Mouse (Mus musculus): ENCODE measurements around the gene Higd1a. TPM values are rescaled to one million over a fixed set of nuclear protein-coding genes. Genes with fewer than 3 reads are reported as not detected.
A peak's percentile ranks its signal among the peaks of the same experiment; 100 is the strongest.

The Higd1a gene
- polyA plus RNA-seq (2012; rRNA removed), result 3.4 and 4.1 TPM in 2 replicates

GRCm38 (mm10) chr9:121858153-121858488 is at the start of gene Higd1a:
Gene Higd1a, minus strand, starts transcription at chr9:121858362.
- Histone ChIP-seq H3K27ac (ENCODE audit: insufficient read depth, low read length) (peak within 1 kb of the TSS; percentile 99), H3K36me3 (ENCODE audit: control insufficient read depth, insufficient read depth, low read length) (no peaks in the 10 kb centered on the region), H3K27me3 (ENCODE audit: control insufficient read depth, insufficient read depth, low read length) (no peaks in the 10 kb centered on the region), H3K4me1 (ENCODE audit: control insufficient read depth, insufficient read depth, insufficient read length) (peaks cover 3% of the 10 kb centered on the region; the same call in 1 of the 2 replicates), H3K4me3 (ENCODE audit: extremely low read depth, insufficient read depth, insufficient read length) (peak within 1 kb of the TSS; percentile 85)
- no peak for DNase-seq (ENCODE audit: low read depth in 1 of 2, low spot score in 2 of 2)
- TF ChIP-seq POLR2A (IDR thresholded peaks at IDR 0.05; ENCODE audit: low read depth, low read length), result no peak
- TF ChIP-seq CTCF (IDR thresholded peaks at IDR 0.05; ENCODE audit: extremely low read depth, insufficient read depth, insufficient read length, insufficient replicate concordance), result no peak
- WGBS, result 2% methylated on average over 6 of the region's 6 CpGs

- H3K36me3 ChIP-seq (ENCODE audit: control insufficient read depth, insufficient read depth, low read length), result no peaks in the 10 kb centered on the region
- H3K4me3 ChIP-seq (ENCODE audit: extremely low read depth, insufficient read depth, insufficient read length), result no peak overlapping the region
- no peak for DNase-seq (ENCODE audit: low read depth in 1 of 2, low spot score in 2 of 2)
- WGBS, result 83% methylated on average over 10 of the region's 10 CpGs
- H3K27ac ChIP-seq (ENCODE audit: insufficient read depth, low read length), result no peak overlapping the region
- H3K27me3 ChIP-seq (ENCODE audit: control insufficient read depth, insufficient read depth, low read length), result no peaks in the 10 kb centered on the region
- TF ChIP-seq POLR2A (IDR thresholded peaks at IDR 0.05; ENCODE audit: low read depth, low read length) (no peak), CTCF (IDR thresholded peaks at IDR 0.05; ENCODE audit: extremely low read depth, insufficient read depth, insufficient read length, insufficient replicate concordance) (no peak)
- H3K4me1 ChIP-seq (ENCODE audit: control insufficient read depth, insufficient read depth, insufficient read length), result peaks cover 38% of the 10 kb centered on the region
Measured at GRCm38 (mm10) chr9:121907356-121908070, 49.4 kb upstream of the Higd1a start.

- H3K4me1 ChIP-seq (ENCODE audit: control insufficient read depth, insufficient read depth, insufficient read length), result peaks cover 41% of the 10 kb centered on the region
- no peak overlapping the region for H3K27ac ChIP-seq (ENCODE audit: insufficient read depth, low read length)
- TF ChIP-seq CTCF (IDR thresholded peaks at IDR 0.05; ENCODE audit: extremely low read depth, insufficient read depth, insufficient read length, insufficient replicate concordance) (no peak), POLR2A (IDR thresholded peaks at IDR 0.05; ENCODE audit: low read depth, low read length) (no peak)
- H3K36me3 ChIP-seq (ENCODE audit: control insufficient read depth, insufficient read depth, low read length), result no peaks in the 10 kb centered on the region
- H3K4me3 ChIP-seq (ENCODE audit: extremely low read depth, insufficient read depth, insufficient read length), result no peak overlapping the region
- DNase-seq (ENCODE audit: low read depth in 1 of 2, low spot score in 2 of 2), result no peak
- 80% methylated on average over 5 of the region's 5 CpGs for WGBS
- no peaks in the 10 kb centered on the region for H3K27me3 ChIP-seq (ENCODE audit: control insufficient read depth, insufficient read depth, low read length)
Measured at GRCm38 (mm10) chr9:121906456-121906855, 48.3 kb upstream of the Higd1a start.

- Histone ChIP-seq H3K36me3 (ENCODE audit: control insufficient read depth, insufficient read depth, low read length) (no peaks in the 10 kb centered on the region), H3K27me3 (ENCODE audit: control insufficient read depth, insufficient read depth, low read length) (no peaks in the 10 kb centered on the region), H3K4me3 (ENCODE audit: extremely low read depth, insufficient read depth, insufficient read length) (no peak overlapping the region), H3K4me1 (ENCODE audit: control insufficient read depth, insufficient read depth, insufficient read length) (peaks cover 44% of the 10 kb centered on the region), H3K27ac (ENCODE audit: insufficient read depth, low read length) (no peak overlapping the region)
- DNase-seq (ENCODE audit: low read depth in 1 of 2, low spot score in 2 of 2), result no peak
- no peak for TF ChIP-seq CTCF (IDR thresholded peaks at IDR 0.05; ENCODE audit: extremely low read depth, insufficient read depth, insufficient read length, insufficient replicate concordance)
- no peak for TF ChIP-seq POLR2A (IDR thresholded peaks at IDR 0.05; ENCODE audit: low read depth, low read length)
- 77% methylated on average over 4 of the region's 4 CpGs for WGBS
Measured at GRCm38 (mm10) chr9:121905556-121906185, 47.5 kb upstream of the Higd1a start.

GRCm38 (mm10) chr9:121904946-121905345 is 46.8 kb upstream of the Higd1a start:
- H3K27me3 ChIP-seq (ENCODE audit: control insufficient read depth, insufficient read depth, low read length), result no peaks in the 10 kb centered on the region
- no peak for DNase-seq (ENCODE audit: low read depth in 1 of 2, low spot score in 2 of 2)
- H3K27ac ChIP-seq (ENCODE audit: insufficient read depth, low read length), result peak overlapping the region; percentile 16; the same call in 1 of the 2 replicates
- H3K4me3 ChIP-seq (ENCODE audit: extremely low read depth, insufficient read depth, insufficient read length), result no peak overlapping the region
- 49% methylated on average over 7 of the region's 7 CpGs for WGBS
- peaks cover 45% of the 10 kb centered on the region for H3K4me1 ChIP-seq (ENCODE audit: control insufficient read depth, insufficient read depth, insufficient read length)
- no peaks in the 10 kb centered on the region for H3K36me3 ChIP-seq (ENCODE audit: control insufficient read depth, insufficient read depth, low read length)
- TF ChIP-seq CTCF (IDR thresholded peaks at IDR 0.05; ENCODE audit: extremely low read depth, insufficient read depth, insufficient read length, insufficient replicate concordance), result no peak
- TF ChIP-seq POLR2A (IDR thresholded peaks at IDR 0.05; ENCODE audit: low read depth, low read length), result no peak

GRCm38 (mm10) chr9:121904319-121904718 is 46.2 kb upstream of the Higd1a start:
- DNase-seq (ENCODE audit: low read depth in 1 of 2, low spot score in 2 of 2), result peak in 1 of 2 experiments; percentile 4
- TF ChIP-seq POLR2A (IDR thresholded peaks at IDR 0.05; ENCODE audit: low read depth, low read length) (no peak), CTCF (IDR thresholded peaks at IDR 0.05; ENCODE audit: extremely low read depth, insufficient read depth, insufficient read length, insufficient replicate concordance) (no peak)
- Histone ChIP-seq H3K4me3 (ENCODE audit: extremely low read depth, insufficient read depth, insufficient read length) (no peak overlapping the region), H3K27me3 (ENCODE audit: control insufficient read depth, insufficient read depth, low read length) (no peaks in the 10 kb centered on the region), H3K36me3 (ENCODE audit: control insufficient read depth, insufficient read depth, low read length) (no peaks in the 10 kb centered on the region), H3K4me1 (ENCODE audit: control insufficient read depth, insufficient read depth, insufficient read length) (peaks cover 40% of the 10 kb centered on the region), H3K27ac (ENCODE audit: insufficient read depth, low read length) (peak overlapping the region; percentile 16)
- 34% methylated on average over 4 of the region's 4 CpGs for WGBS
